Mouse (Mus musculus): ENCODE data around the gene Fam104a.
A peak's percentile ranks its signal among the peaks of the same experiment; 100 is the strongest.

Gene Fam104a

DNA sequence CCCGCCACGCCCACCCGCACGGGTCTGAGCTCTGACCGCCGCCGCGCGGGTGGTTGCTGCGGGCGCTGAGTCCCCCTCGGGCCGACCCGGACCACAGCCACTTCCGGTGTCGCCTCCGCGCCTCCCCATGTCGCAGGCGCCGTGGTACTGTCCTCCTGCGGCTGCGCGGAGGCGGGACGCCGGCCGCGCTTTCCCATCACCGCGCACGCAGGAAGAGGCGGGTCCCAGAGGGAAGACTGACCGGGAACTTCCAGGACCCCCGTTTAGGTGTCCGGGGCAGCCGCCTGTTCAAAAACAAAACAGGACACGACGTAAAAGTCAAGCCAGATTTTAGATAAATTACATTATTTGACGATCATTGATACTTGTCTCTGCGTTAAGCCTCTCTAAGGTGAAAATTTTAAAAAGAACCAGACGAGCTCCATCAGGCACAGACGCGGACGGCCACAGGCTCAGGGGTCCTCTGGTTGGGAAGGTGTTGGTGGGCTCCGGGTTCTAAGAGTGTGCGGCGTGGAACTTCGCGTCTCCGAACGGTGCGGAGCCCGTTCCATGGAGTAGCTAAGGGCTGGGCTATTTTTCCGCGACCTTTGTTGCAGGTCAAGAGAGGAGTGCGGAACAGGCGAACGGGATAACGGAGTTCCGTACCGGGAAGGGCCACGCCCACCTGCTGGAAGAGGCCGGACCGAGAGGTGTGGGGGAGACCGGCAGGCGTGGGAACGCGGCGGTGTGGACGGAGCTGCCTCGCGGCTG is at the start of gene Fam104a, which contains the start of gene D11Wsu47e:
Fam104a (minus strand) TSS at position 199 of the 750 bp plus-strand sequence.
D11Wsu47e (plus strand) TSS at position 456 of the 750 bp plus-strand sequence.
- peak; percentile 86 for DNase-seq (ENCODE audit: low read depth, low spot score)

DNA sequence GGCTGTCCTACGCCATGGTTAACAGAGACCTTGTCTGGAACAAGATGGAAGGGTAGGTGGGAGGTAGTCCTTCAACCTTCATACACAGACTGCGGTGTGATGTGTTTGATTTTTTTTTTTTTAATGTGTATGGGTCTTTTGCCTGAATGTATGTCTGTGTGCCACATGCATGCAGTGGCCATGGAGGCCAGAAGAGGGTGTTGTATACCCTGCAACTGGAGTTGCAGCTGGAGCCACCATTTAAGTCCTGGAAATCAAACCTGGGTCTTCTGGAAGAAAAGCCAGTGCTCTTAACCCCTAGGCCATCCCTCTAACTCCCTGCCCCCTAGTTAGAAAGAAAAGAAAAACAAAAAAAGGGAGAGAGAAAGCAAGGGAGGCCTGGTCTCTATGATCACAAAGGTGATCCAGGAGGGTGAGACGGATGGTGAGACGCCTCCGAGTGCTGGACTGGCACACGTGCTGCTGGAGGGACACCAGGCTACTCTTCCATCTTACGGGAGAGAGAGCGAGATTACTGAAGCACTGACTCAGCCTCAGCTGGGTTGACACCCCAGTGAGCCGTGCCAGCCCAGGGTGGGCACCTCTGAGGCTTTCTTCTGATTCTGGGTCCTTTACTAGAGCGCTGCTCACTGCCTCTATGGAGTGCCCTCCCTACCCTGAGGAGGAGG is 48.1 kb upstream of the Fam104a start:
- no peak for DNase-seq (ENCODE audit: low read depth, low spot score)

DNA sequence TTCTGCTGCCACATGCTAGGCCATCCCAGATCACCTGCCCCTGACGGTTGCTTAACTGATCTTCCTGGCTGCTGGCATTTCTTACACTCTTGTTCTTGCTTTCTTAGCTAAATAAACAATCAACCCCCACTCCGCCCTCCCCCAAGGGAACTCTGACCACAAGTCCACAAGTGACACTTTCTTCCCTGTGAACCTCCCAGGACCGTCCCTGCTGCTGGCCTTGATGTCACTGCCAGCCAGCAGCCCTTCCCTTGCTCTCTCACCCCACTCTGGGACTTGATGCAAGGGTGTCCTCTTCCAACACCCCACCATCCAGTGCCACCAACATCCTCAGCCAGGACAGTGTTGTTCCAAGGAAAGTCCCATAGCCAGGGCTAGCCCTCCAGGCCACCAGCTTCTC is 46.9 kb upstream of the Fam104a start:
- DNase-seq (ENCODE audit: low read depth, low spot score): no peak

GRCm38 (mm10) chr11:113729917-113730316 is 46.0 kb upstream of the Fam104a start:
- peak; percentile 98 for DNase-seq (ENCODE audit: low read depth, low spot score)

DNA sequence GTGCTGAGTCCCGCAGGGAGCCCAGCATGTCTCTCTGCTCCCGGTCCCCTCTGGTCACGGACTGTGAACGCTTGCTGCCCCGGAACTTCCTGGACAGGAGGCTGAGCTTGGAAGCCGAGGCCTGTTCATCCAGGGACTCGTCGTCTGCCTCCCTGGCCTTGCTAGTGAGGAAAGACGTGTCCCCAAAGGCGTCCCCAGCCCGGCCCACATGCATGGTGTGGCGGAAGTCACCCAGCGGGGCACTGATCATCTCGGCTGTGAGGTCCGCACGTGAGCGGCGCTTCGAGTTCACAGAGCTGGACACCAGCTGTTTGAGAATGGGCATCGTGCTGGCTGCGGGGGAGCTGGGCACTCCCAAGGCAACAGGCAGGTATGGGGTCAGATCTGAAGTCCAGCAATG is 45.3 kb upstream of the Fam104a start:
- no peak for DNase-seq (ENCODE audit: low read depth, low spot score)

GRCm38 (mm10) chr11:113727992-113728391 is 44.0 kb upstream of the Fam104a start:
- no peak for DNase-seq (ENCODE audit: low read depth, low spot score)

GRCm38 (mm10) chr11:113726994-113727888 is 43.3 kb upstream of the Fam104a start:
- DNase-seq (ENCODE audit: low read depth, low spot score): no peak

- DNase-seq (ENCODE audit: low read depth, low spot score): peak; percentile 55
Observed at GRCm38 (mm10) chr11:113725235-113726048, 41.5 kb upstream of the Fam104a start.

- no peak for DNase-seq (ENCODE audit: low read depth, low spot score)
Observed at GRCm38 (mm10) chr11:113722405-113723090, 38.6 kb upstream of the Fam104a start.

DNA sequence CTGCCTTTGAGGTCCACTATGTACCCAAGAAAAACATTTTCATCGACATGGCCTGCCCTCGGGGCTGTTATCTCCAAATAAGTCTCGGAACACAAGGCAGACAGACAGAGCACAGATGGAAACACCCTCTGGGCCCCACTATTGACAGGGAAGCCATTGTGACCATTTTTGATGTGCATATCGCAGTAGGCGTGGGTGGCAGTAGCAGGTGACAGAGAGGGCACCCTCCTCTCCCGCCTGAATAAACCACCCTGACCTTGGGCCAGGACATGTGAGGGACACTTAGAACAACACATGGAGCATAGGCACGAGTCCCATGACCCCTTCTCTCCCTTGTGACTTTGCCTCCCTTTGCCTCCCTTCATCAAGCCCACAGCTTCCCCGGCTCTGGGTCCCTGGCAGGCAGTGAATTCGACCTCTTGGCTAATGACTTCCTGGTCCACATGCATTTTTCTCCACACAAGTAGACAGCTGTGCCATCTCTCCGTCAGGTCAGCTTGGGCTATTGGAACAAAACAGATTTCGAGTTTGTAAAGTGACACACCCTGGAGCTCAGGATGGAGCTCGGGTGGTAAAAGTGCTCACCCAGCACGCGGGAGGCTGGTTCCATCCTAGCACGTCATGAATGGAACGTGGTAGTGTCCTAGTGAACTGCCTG is 33.9 kb upstream of the Fam104a start:
- DNase-seq (ENCODE audit: low read depth, low spot score): no peak

DNA sequence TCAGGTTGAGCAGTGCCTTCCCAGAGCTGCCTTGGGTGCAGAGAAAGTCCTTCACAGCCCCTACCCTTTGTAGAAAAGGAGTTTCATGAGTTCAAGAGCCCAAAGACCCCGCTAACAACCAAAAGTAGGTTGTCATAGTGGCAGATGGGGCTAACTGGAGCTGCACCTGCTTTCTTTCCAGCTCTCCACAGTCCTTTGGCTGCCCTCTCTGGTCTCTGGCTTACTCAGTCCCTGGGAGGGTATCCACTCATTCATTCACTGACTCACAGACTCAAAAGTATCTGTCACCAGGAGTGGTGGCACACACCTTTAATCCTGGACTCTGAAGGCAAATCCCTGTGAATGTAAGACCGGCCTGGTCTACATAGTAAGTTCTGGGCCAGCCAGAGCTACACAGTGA is 32.2 kb upstream of the Fam104a start:
- no peak for DNase-seq (ENCODE audit: low read depth, low spot score)

DNA sequence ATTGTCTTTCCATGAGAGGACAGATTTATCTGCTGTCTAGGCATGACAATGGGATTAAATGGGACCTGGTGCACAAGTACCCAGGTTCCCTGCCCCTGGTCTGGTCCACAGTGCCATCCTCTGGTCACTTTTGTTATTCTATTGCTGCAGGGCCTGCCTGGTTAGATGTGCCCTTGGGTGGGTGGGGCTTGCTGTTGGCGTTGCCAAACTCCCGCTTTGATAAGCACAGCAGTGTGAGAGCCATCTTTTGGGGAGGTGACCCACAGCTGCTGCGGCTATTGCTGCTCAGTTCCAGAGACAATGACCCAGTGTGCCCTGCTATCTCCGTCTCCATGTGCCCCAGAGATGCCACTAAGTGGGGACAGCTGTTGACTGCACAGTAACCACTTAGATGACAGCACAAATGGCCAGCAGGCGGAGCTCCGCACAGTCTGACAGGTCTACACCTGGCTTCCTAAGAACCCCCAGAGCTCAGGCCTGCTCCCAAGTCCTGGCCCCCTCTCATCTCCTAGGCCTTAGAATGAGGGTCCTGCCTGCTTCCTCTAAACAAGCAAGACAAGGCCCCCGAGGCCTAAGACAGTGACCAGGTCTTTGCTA is 31.2 kb upstream of the Fam104a start:
- DNase-seq (ENCODE audit: low read depth, low spot score): no peak

DNA sequence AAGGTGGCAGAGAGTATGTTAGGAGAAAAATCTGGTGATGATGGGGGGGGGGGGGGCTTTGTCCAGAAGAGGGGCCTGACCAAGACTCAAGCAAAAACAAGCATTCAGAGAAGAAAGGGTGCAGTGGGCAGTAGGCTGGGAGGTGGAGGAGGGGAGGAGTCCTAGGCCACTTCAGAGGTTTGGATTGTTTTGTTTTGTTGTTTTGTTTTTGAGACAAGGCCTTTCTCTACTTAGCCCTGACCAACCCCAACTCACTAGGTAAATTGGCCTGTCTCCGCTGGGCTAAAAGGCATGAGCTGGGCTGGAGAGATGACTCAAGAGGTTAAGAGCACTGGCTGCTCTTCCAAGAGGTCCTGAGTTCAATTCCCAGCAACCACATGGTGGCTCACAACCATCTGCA is 27.1 kb upstream of the Fam104a start:
- no peak for DNase-seq (ENCODE audit: low read depth, low spot score)

GRCm38 (mm10) chr11:113710257-113710777 is 26.4 kb upstream of the Fam104a start:
- DNase-seq (ENCODE audit: low read depth, low spot score): no peak

GRCm38 (mm10) chr11:113709731-113710256 is 25.8 kb upstream of the Fam104a start, which contains the start of gene Cpsf4l:
Gene Cpsf4l (minus strand): TSS chr11:113710017.
- DNase-seq (ENCODE audit: low read depth, low spot score): no peak

DNA sequence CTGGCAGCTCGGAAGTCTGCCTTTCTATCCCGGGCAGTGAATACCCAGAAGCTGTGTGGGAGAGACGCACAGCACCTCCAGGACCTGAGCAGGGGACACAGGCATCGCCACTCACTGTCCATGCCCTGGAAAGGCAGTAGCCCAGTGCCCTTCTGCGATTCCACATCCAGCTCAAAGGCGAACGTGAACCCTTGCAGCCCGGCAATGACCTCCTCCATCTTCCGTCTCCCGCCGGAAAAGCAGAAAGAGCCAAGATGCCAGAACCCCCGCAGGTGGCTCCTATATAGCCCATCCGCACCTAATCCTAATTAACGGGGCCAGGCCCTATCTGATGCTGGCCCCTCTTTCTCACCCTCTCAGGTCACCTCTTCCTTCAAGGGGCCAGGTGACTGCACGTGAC is 25.3 kb upstream of the Fam104a start:
- DNase-seq (ENCODE audit: low read depth, low spot score): no peak

DNA sequence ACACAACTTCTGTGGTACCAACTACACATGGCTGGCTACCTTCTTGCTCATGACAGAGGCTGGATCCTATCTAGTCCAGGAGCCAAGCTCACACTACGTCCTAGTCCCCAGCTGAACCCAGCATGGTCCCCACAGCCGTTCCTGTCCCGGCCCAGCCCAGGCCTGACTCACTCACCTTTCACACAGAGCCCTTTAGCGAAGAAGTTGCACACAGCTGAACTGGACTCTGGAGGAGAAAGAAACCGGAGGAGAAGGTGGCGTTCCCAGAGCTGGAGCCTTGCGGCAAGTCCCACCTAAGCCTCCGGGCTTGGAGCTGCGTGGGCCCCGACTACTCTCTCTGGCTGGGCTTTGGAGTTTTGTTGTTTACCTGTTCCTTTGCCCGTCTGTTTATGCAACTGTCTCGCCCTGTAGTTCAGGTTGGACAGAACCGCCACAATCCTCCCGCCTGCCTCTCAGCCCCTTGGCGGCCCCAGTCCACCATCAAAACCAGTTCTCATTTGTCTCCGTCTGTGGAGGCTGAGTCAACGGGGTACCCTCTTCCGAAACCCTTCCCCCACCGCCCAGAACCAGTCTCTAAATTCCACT is 24.8 kb upstream of the Fam104a start:
- DNase-seq (ENCODE audit: low read depth, low spot score): no peak

DNA sequence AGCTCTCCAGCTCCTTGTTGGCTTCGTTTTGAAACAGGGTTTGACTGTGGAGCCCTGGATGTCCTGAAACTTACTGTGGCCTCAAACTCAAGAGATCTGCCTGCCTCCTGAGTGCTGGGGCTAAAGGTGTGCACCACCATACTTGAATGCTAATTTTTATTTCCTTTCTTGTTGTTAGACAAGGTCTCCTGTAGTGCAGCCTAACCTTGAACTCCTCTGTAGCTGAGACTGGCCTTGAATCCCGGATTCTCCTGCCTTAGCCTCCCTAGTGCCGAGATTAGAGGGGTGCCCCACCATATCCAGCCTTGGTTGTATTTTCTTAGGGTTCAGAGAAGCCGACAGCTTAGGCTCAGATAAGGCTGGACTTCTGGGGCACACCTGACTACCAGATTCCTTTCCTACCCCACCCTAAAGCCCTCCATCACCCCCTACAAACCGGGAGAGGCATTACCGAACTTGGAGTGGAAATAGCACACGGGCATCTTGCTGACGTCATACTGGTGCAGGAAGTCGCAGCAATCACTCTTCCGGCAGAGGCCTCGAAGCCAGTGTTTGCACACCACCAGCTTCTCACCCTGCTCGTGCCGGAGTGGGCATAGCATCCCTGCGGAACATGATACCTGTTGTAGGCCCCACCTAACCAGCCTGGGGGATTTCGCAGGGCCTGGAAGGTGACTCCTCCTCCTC is 22.2 kb upstream of the Fam104a start:
- no peak for DNase-seq (ENCODE audit: low read depth, low spot score)

Data from 3T3-L1 (cell line).